Comparison of ENCODE assay signal across 24 mouse cellular contexts in genomic region chr2:92750116-92750515, GRCm38 (mm10).
DNase-seq lines count a peak whose midpoint lies in the region; ATAC-seq and TF ChIP-seq lines count a peak whose summit lies in the region.
"Had no signal": no experiment of that assay in that cellular context is flagged by ENCODE, and none has a peak within 500 bp of the region (broad histone marks: within the 10 kb centered on the region; RNA-seq: fewer than 3 reads in every experiment).

No protein-coding gene starts in this region.

- 0 out of 2 replicates have a peak, but pooled peaks cover 3% of the 10 kb centered on the region for H3K27me3 ChIP-seq in heart, embryonic 15.5 days
- H3K27me3 ChIP-seq in kidney, postnatal 0 days (ENCODE audit: insufficient read depth, low read length) = no peaks in the 10 kb centered on the region
- no peaks in the 10 kb centered on the region for H3K27me3 ChIP-seq in stomach, embryonic 14.5 days (ENCODE audit: control insufficient read depth, insufficient read depth, low read length)
- no peaks in the 10 kb centered on the region for H3K27me3 ChIP-seq in stomach, postnatal 0 days (ENCODE audit: control insufficient read depth, insufficient read depth, low read length)
- H3K27me3 ChIP-seq: forebrain, embryonic 12.5 days; heart, embryonic 12.5 days; liver, embryonic 15.5 days; neural tube, embryonic 12.5 days; Patski had no signal

- no peak overlapping the region for H3K4me2 ChIP-seq in heart, embryonic 15.5 days
- H3K4me2 ChIP-seq in kidney, postnatal 0 days (ENCODE audit: low read length) = no peak overlapping the region
- H3K4me2 ChIP-seq in stomach, embryonic 14.5 days (replicated peaks; ENCODE audit: low read depth, low read length) = no peak overlapping the region
- no peak overlapping the region for H3K4me2 ChIP-seq in stomach, postnatal 0 days (replicated peaks; ENCODE audit: low read depth)
- H3K4me2 ChIP-seq: forebrain, embryonic 12.5 days; heart, embryonic 12.5 days; hindbrain, embryonic 13.5 days; liver, embryonic 15.5 days; midbrain, embryonic 12.5 days; neural tube, embryonic 12.5 days had no signal

- no peak for TF ChIP-seq EP300 in stomach, postnatal 0 days (optimal IDR thresholded peaks at IDR 0.05)

- no peak overlapping the region for H3K27ac ChIP-seq in heart, embryonic 15.5 days
- 0 out of 2 replicates have a peak overlapping the region, but pooled peaks have one; percentile 9 for H3K27ac ChIP-seq in kidney, postnatal 0 days
- no peak overlapping the region for H3K27ac ChIP-seq in stomach, embryonic 14.5 days (ENCODE audit: low read length)
- H3K27ac ChIP-seq in stomach, postnatal 0 days (replicated peaks) = no peak overlapping the region
- H3K27ac ChIP-seq: forebrain, embryonic 12.5 days; gastrocnemius, adult 2 months; hindbrain, embryonic 13.5 days; liver, embryonic 15.5 days; macrophage; midbrain, embryonic 12.5 days; neural tube, embryonic 12.5 days had no signal

- H3K9me3 ChIP-seq in heart, embryonic 15.5 days (replicated peaks) = no peaks in the 10 kb centered on the region
- no peaks in the 10 kb centered on the region for H3K9me3 ChIP-seq in kidney, postnatal 0 days (replicated peaks; ENCODE audit: low read length)
- no peaks in the 10 kb centered on the region for H3K9me3 ChIP-seq in stomach, embryonic 14.5 days (ENCODE audit: control insufficient read depth, low read depth, low read length)
- H3K9me3 ChIP-seq in stomach, postnatal 0 days (ENCODE audit: control insufficient read depth, low read length) = no peaks in the 10 kb centered on the region
- H3K9me3 ChIP-seq: forebrain, embryonic 12.5 days; G1E; heart, embryonic 12.5 days; hindbrain, embryonic 13.5 days; liver, embryonic 15.5 days; midbrain, embryonic 12.5 days; neural tube, embryonic 12.5 days had no signal

- 0 out of 2 replicates have a peak, but pooled peaks cover 3% of the 10 kb centered on the region for H3K4me1 ChIP-seq in heart, embryonic 15.5 days (replicated peaks)
- H3K4me1 ChIP-seq in kidney, postnatal 0 days (replicated peaks; ENCODE audit: insufficient read depth, low read length) = 0 out of 2 replicates have a peak, but pooled peaks cover 5% of the 10 kb centered on the region
- H3K4me1 ChIP-seq in stomach, embryonic 14.5 days (ENCODE audit: control insufficient read depth, insufficient read depth, low read length) = 0 out of 2 replicates have a peak, but pooled peaks cover 3% of the 10 kb centered on the region
- H3K4me1 ChIP-seq in stomach, postnatal 0 days (replicated peaks; ENCODE audit: control insufficient read depth, insufficient read depth) = no peaks in the 10 kb centered on the region
- H3K4me1 ChIP-seq: forebrain, embryonic 12.5 days; heart, embryonic 12.5 days; liver, embryonic 15.5 days; midbrain, embryonic 12.5 days had no signal

- H3K36me3 ChIP-seq in heart, embryonic 15.5 days = no peaks in the 10 kb centered on the region
- no peaks in the 10 kb centered on the region for H3K36me3 ChIP-seq in kidney, postnatal 0 days (ENCODE audit: insufficient read depth, low read length)
- no peaks in the 10 kb centered on the region for H3K36me3 ChIP-seq in stomach, embryonic 14.5 days (ENCODE audit: control insufficient read depth, insufficient read depth, low read length)
- H3K36me3 ChIP-seq in stomach, postnatal 0 days (ENCODE audit: control insufficient read depth, insufficient read depth, low read length) = no peaks in the 10 kb centered on the region
- H3K36me3 ChIP-seq: forebrain, embryonic 12.5 days; G1E; heart, embryonic 12.5 days; hindbrain, embryonic 13.5 days; liver, embryonic 15.5 days; midbrain, embryonic 12.5 days; neural tube, embryonic 12.5 days had no signal

- 0 out of 2 replicates have a peak, but pooled peaks have one; percentile 25 for ATAC-seq in heart, embryonic 15.5 days (replicated peaks; ENCODE audit: insufficient number of reproducible peaks, insufficient read depth, low FRiP score, low read depth)
- ATAC-seq in kidney, postnatal 0 days (replicated peaks; ENCODE audit: low FRiP score, low read depth) = no peak
- ATAC-seq in stomach, embryonic 14.5 days (ENCODE audit: insufficient number of reproducible peaks, insufficient read depth, low FRiP score, low read depth) = 0 out of 2 replicates have a peak, but pooled peaks have one; percentile 18
- no peak for ATAC-seq in stomach, postnatal 0 days (ENCODE audit: low FRiP score, low TSS enrichment)
- ATAC-seq: inflammation-experienced regulatory T-cells, adult 6 months; Patski had no signal

- TF ChIP-seq CTCF in kidney, postnatal 0 days (IDR thresholded peaks at IDR 0.05; ENCODE audit: low read depth) = no peak
- TF ChIP-seq CTCF in stomach, postnatal 0 days (IDR thresholded peaks at IDR 0.05; ENCODE audit: low read depth) = no peak

- no peak overlapping the region for H3K4me3 ChIP-seq in heart, embryonic 15.5 days
- no peak overlapping the region for H3K4me3 ChIP-seq in kidney, postnatal 0 days (replicated peaks; ENCODE audit: low read depth, low read length)
- no peak overlapping the region for H3K4me3 ChIP-seq in stomach, embryonic 14.5 days (ENCODE audit: low read depth, low read length)
- H3K4me3 ChIP-seq in stomach, postnatal 0 days (ENCODE audit: low read depth, low read length) = no peak overlapping the region
- H3K4me3 ChIP-seq: forebrain, embryonic 12.5 days; gastrocnemius, adult 2 months; heart, embryonic 12.5 days; hindbrain, embryonic 13.5 days; liver, embryonic 15.5 days; midbrain, embryonic 12.5 days; neural tube, embryonic 12.5 days had no signal

- 41% methylated on average over 4 of the region's 4 CpGs for WGBS in heart, embryonic 15.5 days
- 41% methylated on average over 4 of the region's 4 CpGs for WGBS in kidney, postnatal 0 days
- 44% methylated on average over 4 of the region's 4 CpGs for WGBS in stomach, embryonic 14.5 days
- 36% methylated on average over 4 of the region's 4 CpGs for WGBS in stomach, postnatal 0 days

- DNase-seq in heart, adult 18-20 months = no peak
- no peak for DNase-seq in kidney, postnatal 0 days (ENCODE audit: low spot score)
- DNase-seq in kidney, adult 11 months = no peak
- no peak for DNase-seq in stomach, postnatal 0 days (ENCODE audit: low spot score)
- DNase-seq in retina, postnatal 1 day = no peak
- DNase-seq: B cell, adult 2 months; cerebellum, adult 9-11 months; gastrocnemius, adult 2 months; heart, postnatal 14 days; layer of hippocampus, adult 9-11 months; thymus, adult 18-20 months; thymus, postnatal 36 days had no signal

- H3K9ac ChIP-seq in heart, embryonic 15.5 days = no peak overlapping the region
- no peak overlapping the region for H3K9ac ChIP-seq in kidney, postnatal 0 days (ENCODE audit: low read depth, low read length)
- H3K9ac ChIP-seq in stomach, embryonic 14.5 days (replicated peaks; ENCODE audit: low read depth, low read length) = no peak overlapping the region
- no peak overlapping the region for H3K9ac ChIP-seq in stomach, postnatal 0 days (ENCODE audit: low read length)
- H3K9ac ChIP-seq: forebrain, embryonic 12.5 days; heart, embryonic 12.5 days; hindbrain, embryonic 13.5 days; liver, embryonic 15.5 days; midbrain, embryonic 12.5 days; neural tube, embryonic 12.5 days had no signal

Comparison
In these comparisons a context has a peak if more than half of its experiments do, and no peak if none do; other contexts are left out.
1. ATAC-seq: peak in heart, embryonic 15.5 days (single experiment) and stomach, embryonic 14.5 days (single experiment); none in kidney, postnatal 0 days (single experiment) and stomach, postnatal 0 days (single experiment).